Mouse (Mus musculus): ENCODE data around the gene Olfr221. TPM values are rescaled to one million over a fixed set of nuclear protein-coding genes. Genes with fewer than 3 reads are reported as not detected.

Gene Olfr221
- polyA plus RNA-seq, 2 experiments: not detected

- Histone ChIP-seq H3K9ac (ENCODE audit: low read depth, low read length, severe bottlenecking) (peak overlapping the region; percentile 80), H3K4me3 (replicated peaks; ENCODE audit: low read length) (peak overlapping the region; percentile 62), H3K4me2 (replicated peaks; ENCODE audit: low read depth, low read length, severe bottlenecking) (peak overlapping the region; percentile 71), H3K27me3 (ENCODE audit: control insufficient read depth, insufficient read depth, low read length) (no peaks in the 10 kb centered on the region), H3K4me1 (ENCODE audit: control insufficient read depth, insufficient read depth, low read length) (peaks cover 37% of the 10 kb centered on the region), H3K27ac (replicated peaks; ENCODE audit: low read depth, low read length) (peak overlapping the region; percentile 90), H3K9me3 (ENCODE audit: control insufficient read depth, low read length) (no peaks in the 10 kb centered on the region), H3K36me3 (ENCODE audit: control insufficient read depth, insufficient read depth, low read length) (no peaks in the 10 kb centered on the region)
- ATAC-seq (ENCODE audit: low FRiP score, low read depth) (peak; percentile 21), DNase-seq (ENCODE audit: low spot score) (peak; percentile 58)
- TF ChIP-seq POLR2A (IDR thresholded peaks at IDR 0.05; ENCODE audit: borderline replicate concordance, extremely low read depth, insufficient read depth, insufficient read length): no peak
- 1% methylated on average over 16 of the region's 28 CpGs for WGBS
Observed at GRCm38 (mm10) chr14:52014761-52015311, 27.4 kb downstream of the Olfr221 start.

DNA sequence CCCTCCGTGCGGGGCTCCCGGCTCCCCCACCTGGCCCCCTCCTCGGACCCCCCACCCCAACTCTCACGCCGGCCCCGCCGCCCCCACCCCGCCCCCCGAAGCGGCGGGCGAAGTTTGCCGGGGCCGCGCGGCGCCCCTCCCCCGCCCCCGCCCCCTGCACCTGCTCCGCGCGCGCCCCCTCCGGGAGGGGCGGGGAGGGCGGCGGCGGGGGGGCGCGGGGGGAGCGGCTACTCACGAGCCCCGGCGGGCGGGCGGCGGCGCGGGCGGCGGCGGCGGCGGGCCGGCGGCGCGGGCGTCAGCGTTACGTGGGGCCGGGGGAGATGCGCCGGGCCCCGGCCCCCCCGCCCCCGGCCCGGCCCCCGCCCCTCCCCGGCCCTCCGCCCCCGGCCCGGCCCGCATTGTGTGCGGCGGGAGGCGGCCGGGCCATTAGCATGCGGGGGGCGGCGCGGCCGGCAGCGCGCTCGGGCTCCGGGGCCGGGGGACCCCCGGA is 27.9 kb downstream of the Olfr221 start:
- Histone ChIP-seq H3K9ac (ENCODE audit: low read depth, low read length, severe bottlenecking) (peak overlapping the region; percentile 80), H3K4me2 (replicated peaks; ENCODE audit: low read depth, low read length, severe bottlenecking) (peak overlapping the region; percentile 71), H3K4me1 (ENCODE audit: control insufficient read depth, insufficient read depth, low read length) (peaks cover 38% of the 10 kb centered on the region), H3K4me3 (replicated peaks; ENCODE audit: low read length) (peak overlapping the region; percentile 62), H3K27me3 (ENCODE audit: control insufficient read depth, insufficient read depth, low read length) (no peaks in the 10 kb centered on the region), H3K9me3 (ENCODE audit: control insufficient read depth, low read length) (no peaks in the 10 kb centered on the region), H3K27ac (replicated peaks; ENCODE audit: low read depth, low read length) (peak overlapping the region; percentile 90), H3K36me3 (ENCODE audit: control insufficient read depth, insufficient read depth, low read length) (no peaks in the 10 kb centered on the region)
- ATAC-seq (ENCODE audit: low FRiP score, low read depth) (peak; percentile 42), DNase-seq (ENCODE audit: low spot score) (no peak)
- TF ChIP-seq POLR2A (IDR thresholded peaks at IDR 0.05; ENCODE audit: borderline replicate concordance, extremely low read depth, insufficient read depth, insufficient read length): no peak
- WGBS: no CpG with 5 or more reads among the region's 80 CpGs

DNA sequence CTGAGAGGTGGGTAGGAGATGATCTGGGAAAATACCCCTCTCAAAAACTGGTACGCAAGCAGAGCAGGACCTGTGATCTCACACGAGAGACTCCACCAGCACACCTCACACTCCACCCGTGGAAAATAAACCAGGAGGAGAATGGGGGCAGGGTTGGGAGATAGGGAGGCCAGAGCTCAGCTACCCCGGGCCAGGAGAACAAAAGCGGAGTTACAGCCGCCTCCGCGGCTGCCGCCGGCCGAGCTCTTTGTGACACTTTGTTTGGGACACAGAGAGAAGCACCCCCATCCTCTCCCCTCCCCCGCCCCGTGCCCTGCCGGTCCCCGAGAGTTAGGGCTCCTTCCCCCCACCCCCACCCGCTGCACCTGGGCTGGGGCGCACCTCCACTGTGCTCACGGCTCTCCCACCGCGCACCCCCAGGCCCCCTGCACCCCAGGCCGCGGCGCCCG is 28.5 kb downstream of the Olfr221 start:
- 4% methylated on average over 13 of the region's 24 CpGs for WGBS
- no peaks in the 10 kb centered on the region for H3K27me3 ChIP-seq (ENCODE audit: control insufficient read depth, insufficient read depth, low read length)
- H3K4me3 ChIP-seq (replicated peaks; ENCODE audit: low read length): peak overlapping the region; percentile 62
- peaks cover 35% of the 10 kb centered on the region for H3K4me1 ChIP-seq (ENCODE audit: control insufficient read depth, insufficient read depth, low read length)
- DNase-seq (ENCODE audit: low spot score) (no peak), ATAC-seq (ENCODE audit: low FRiP score, low read depth) (peak; percentile 35; the same call in 1 of the 2 replicates)
- peak overlapping the region; percentile 90 for H3K27ac ChIP-seq (replicated peaks; ENCODE audit: low read depth, low read length)
- peaks cover 4% of the 10 kb centered on the region; the same call in 1 of the 2 replicates for H3K36me3 ChIP-seq (ENCODE audit: control insufficient read depth, insufficient read depth, low read length)
- no peak for TF ChIP-seq POLR2A (IDR thresholded peaks at IDR 0.05; ENCODE audit: borderline replicate concordance, extremely low read depth, insufficient read depth, insufficient read length)
- H3K9me3 ChIP-seq (ENCODE audit: control insufficient read depth, low read length): no peaks in the 10 kb centered on the region
- H3K4me2 ChIP-seq (replicated peaks; ENCODE audit: low read depth, low read length, severe bottlenecking): peak overlapping the region; percentile 71
- peak overlapping the region; percentile 80 for H3K9ac ChIP-seq (ENCODE audit: low read depth, low read length, severe bottlenecking)

GRCm38 (mm10) chr14:52013021-52013610 is 29.1 kb downstream of the Olfr221 start:
- ATAC-seq (ENCODE audit: low FRiP score, low read depth) (no peak), DNase-seq (ENCODE audit: low spot score) (no peak)
- H3K27ac ChIP-seq (replicated peaks; ENCODE audit: low read depth, low read length): no peak overlapping the region
- H3K9ac ChIP-seq (ENCODE audit: low read depth, low read length, severe bottlenecking): peak overlapping the region; percentile 80
- H3K27me3 ChIP-seq (ENCODE audit: control insufficient read depth, insufficient read depth, low read length): no peaks in the 10 kb centered on the region
- peak overlapping the region; percentile 62 for H3K4me3 ChIP-seq (replicated peaks; ENCODE audit: low read length)
- no peak for TF ChIP-seq POLR2A (IDR thresholded peaks at IDR 0.05; ENCODE audit: borderline replicate concordance, extremely low read depth, insufficient read depth, insufficient read length)
- peak overlapping the region; percentile 71 for H3K4me2 ChIP-seq (replicated peaks; ENCODE audit: low read depth, low read length, severe bottlenecking)
- H3K4me1 ChIP-seq (ENCODE audit: control insufficient read depth, insufficient read depth, low read length): peaks cover 32% of the 10 kb centered on the region
- 47% methylated on average over 8 of the region's 8 CpGs for WGBS
- peaks cover 10% of the 10 kb centered on the region for H3K36me3 ChIP-seq (ENCODE audit: control insufficient read depth, insufficient read depth, low read length)
- no peaks in the 10 kb centered on the region for H3K9me3 ChIP-seq (ENCODE audit: control insufficient read depth, low read length)

DNA sequence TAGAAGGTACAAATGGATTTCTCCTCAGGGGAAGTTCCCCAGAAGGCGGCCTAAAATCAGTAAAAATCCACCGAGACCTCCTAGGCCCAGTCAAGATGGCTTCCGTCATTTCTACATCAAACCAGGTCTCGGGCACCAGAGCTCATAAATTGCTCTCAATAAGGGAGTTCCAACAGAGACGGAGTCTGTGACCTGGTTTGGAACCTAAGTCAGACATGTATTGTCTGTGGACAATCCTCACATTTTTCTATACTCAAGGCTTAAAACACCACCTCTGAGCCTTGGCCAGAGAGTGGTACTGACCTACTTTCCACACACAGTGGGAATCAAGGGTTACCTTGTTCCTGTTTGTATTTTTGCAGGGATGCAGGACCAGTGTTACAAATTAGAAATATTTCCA is 29.7 kb downstream of the Olfr221 start:
- 46% methylated on average over 5 of the region's 5 CpGs for WGBS
- no peak overlapping the region for H3K9ac ChIP-seq (ENCODE audit: low read depth, low read length, severe bottlenecking)
- no peaks in the 10 kb centered on the region for H3K27me3 ChIP-seq (ENCODE audit: control insufficient read depth, insufficient read depth, low read length)
- H3K4me2 ChIP-seq (replicated peaks; ENCODE audit: low read depth, low read length, severe bottlenecking): no peak overlapping the region
- H3K9me3 ChIP-seq (ENCODE audit: control insufficient read depth, low read length): no peaks in the 10 kb centered on the region
- ATAC-seq (ENCODE audit: low FRiP score, low read depth) (no peak), DNase-seq (ENCODE audit: low spot score) (no peak)
- H3K27ac ChIP-seq (replicated peaks; ENCODE audit: low read depth, low read length): no peak overlapping the region
- TF ChIP-seq POLR2A (IDR thresholded peaks at IDR 0.05; ENCODE audit: borderline replicate concordance, extremely low read depth, insufficient read depth, insufficient read length): no peak
- H3K4me3 ChIP-seq (replicated peaks; ENCODE audit: low read length): no peak overlapping the region
- H3K4me1 ChIP-seq (ENCODE audit: control insufficient read depth, insufficient read depth, low read length): peaks cover 32% of the 10 kb centered on the region
- H3K36me3 ChIP-seq (ENCODE audit: control insufficient read depth, insufficient read depth, low read length): peaks cover 12% of the 10 kb centered on the region
